Mouse (Mus musculus): ENCODE measurements around the gene 1110025L11Rik.
"Not testable (repeated sequence)": the region's sequence is repeated elsewhere in the genome, so short reads cannot be mapped to it uniquely, and the experiment has no call there.

Gene 1110025L11Rik

GRCm38 (mm10) chr16:89063902-89064301, at the start of gene 1110025L11Rik:
Gene 1110025L11Rik (minus strand): TSS chr16:89064002.
- not testable (repeated sequence) for DNase-seq

- DNase-seq: peak in 1 of 2 experiments; percentile 5
Observed at GRCm38 (mm10) chr16:89071041-89071440, 7.2 kb upstream of the 1110025L11Rik start.

GRCm38 (mm10) chr16:89047783-89048182, 16.0 kb downstream of the 1110025L11Rik start, which contains the start of gene Krtap6-5:
Gene Krtap6-5 (minus strand): TSS chr16:89047883.
- no peak for DNase-seq

- not testable (repeated sequence) for DNase-seq
Observed at GRCm38 (mm10) chr16:89041372-89041771, 22.4 kb downstream of the 1110025L11Rik start, which contains the start of gene Gm10228. Gene Gm10228 (minus strand): TSS chr16:89041472.

- not testable (repeated sequence) for DNase-seq
Observed at GRCm38 (mm10) chr16:89031399-89031798, 32.4 kb downstream of the 1110025L11Rik start, which contains the start of gene Krtap6-1. Gene Krtap6-1 (plus strand): TSS chr16:89031699.

GRCm38 (mm10) chr16:89014984-89015383, 48.8 kb downstream of the 1110025L11Rik start, which contains the start of gene Gm10229:
Gene Gm10229 (plus strand): TSS chr16:89015284.
- not testable (repeated sequence) for DNase-seq

- no peak for DNase-seq
Observed at GRCm38 (mm10) chr16:89013973-89014372, 49.8 kb downstream of the 1110025L11Rik start.
